Mouse (Mus musculus): ENCODE measurements around the gene Evc2. TPM values are rescaled to one million over a fixed set of nuclear protein-coding genes. Genes with fewer than 3 reads are reported as not detected.
A peak's percentile ranks its signal among the peaks of the same experiment; 100 is the strongest.

Gene Evc2
- polyA plus RNA-seq (2015; fragmentation: Nextera tagmentation; extraction: Ambion mirVana): 5.0 and 5.3 TPM in 2 replicates

- peaks cover 9% of the 10 kb centered on the region; the same call in 1 of the 2 replicates for H3K4me1 ChIP-seq (ENCODE audit: control insufficient read depth, insufficient read depth, low read length)
- peak within 1 kb of the TSS; percentile 99 for H3K4me2 ChIP-seq (ENCODE audit: low read length)
- peak within 1 kb of the TSS; percentile 48 for H3K4me3 ChIP-seq (ENCODE audit: low read depth, low read length)
- no peak within 1 kb of the TSS for H3K27ac ChIP-seq (ENCODE audit: low read length)
- no peaks in the 10 kb centered on the region for H3K9me3 ChIP-seq (replicated peaks; ENCODE audit: control insufficient read depth, low read length, poor library complexity, severe bottlenecking)
- WGBS: under 1% methylated on average over 27 of the region's 27 CpGs
- H3K27me3 ChIP-seq (ENCODE audit: control insufficient read depth, insufficient read depth, low read depth, low read length): peaks cover 4% of the 10 kb centered on the region
- no peaks in the 10 kb centered on the region for H3K36me3 ChIP-seq (ENCODE audit: control insufficient read depth, insufficient read depth, low read length)
- H3K9ac ChIP-seq (ENCODE audit: low read depth, low read length): peak within 1 kb of the TSS; percentile 61
- peak; percentile 70 for ATAC-seq
Observed at GRCm38 (mm10) chr5:37338288-37338687, at the start of gene Evc2. Gene Evc2 (plus strand): TSS chr5:37338499.

GRCm38 (mm10) chr5:37289236-37289635 lies 49.1 kb upstream of the Evc2 start:
- Histone ChIP-seq H3K27me3 (ENCODE audit: control insufficient read depth, insufficient read depth, low read depth, low read length) (no peaks in the 10 kb centered on the region), H3K27ac (ENCODE audit: low read length) (no peak overlapping the region), H3K4me1 (ENCODE audit: control insufficient read depth, insufficient read depth, low read length) (no peaks in the 10 kb centered on the region), H3K4me2 (ENCODE audit: low read length) (no peak overlapping the region), H3K4me3 (ENCODE audit: low read depth, low read length) (no peak overlapping the region), H3K36me3 (ENCODE audit: control insufficient read depth, insufficient read depth, low read length) (peaks cover 38% of the 10 kb centered on the region), H3K9ac (ENCODE audit: low read depth, low read length) (no peak overlapping the region), H3K9me3 (replicated peaks; ENCODE audit: control insufficient read depth, low read length, poor library complexity, severe bottlenecking) (no peaks in the 10 kb centered on the region)
- peak; percentile 33 for ATAC-seq
- 23% methylated on average over 3 of the region's 3 CpGs for WGBS

GRCm38 (mm10) chr5:37290983-37291382 lies 47.3 kb upstream of the Evc2 start:
- 66% methylated on average over 9 of the region's 9 CpGs for WGBS
- peaks cover 30% of the 10 kb centered on the region for H3K36me3 ChIP-seq (ENCODE audit: control insufficient read depth, insufficient read depth, low read length)
- no peak overlapping the region for H3K27ac ChIP-seq (ENCODE audit: low read length)
- ATAC-seq: no peak
- no peaks in the 10 kb centered on the region for H3K27me3 ChIP-seq (ENCODE audit: control insufficient read depth, insufficient read depth, low read depth, low read length)
- no peaks in the 10 kb centered on the region for H3K4me1 ChIP-seq (ENCODE audit: control insufficient read depth, insufficient read depth, low read length)
- H3K4me2 ChIP-seq (ENCODE audit: low read length): no peak overlapping the region
- no peaks in the 10 kb centered on the region for H3K9me3 ChIP-seq (replicated peaks; ENCODE audit: control insufficient read depth, low read length, poor library complexity, severe bottlenecking)
- H3K4me3 ChIP-seq (ENCODE audit: low read depth, low read length): no peak overlapping the region
- no peak overlapping the region for H3K9ac ChIP-seq (ENCODE audit: low read depth, low read length)

GRCm38 (mm10) chr5:37296717-37297116 lies 41.6 kb upstream of the Evc2 start:
- no peak overlapping the region for H3K4me3 ChIP-seq (ENCODE audit: low read depth, low read length)
- no peak overlapping the region for H3K9ac ChIP-seq (ENCODE audit: low read depth, low read length)
- H3K27me3 ChIP-seq (ENCODE audit: control insufficient read depth, insufficient read depth, low read depth, low read length): no peaks in the 10 kb centered on the region
- H3K4me1 ChIP-seq (ENCODE audit: control insufficient read depth, insufficient read depth, low read length): no peaks in the 10 kb centered on the region
- WGBS: 69% methylated on average over 10 of the region's 10 CpGs
- H3K27ac ChIP-seq (ENCODE audit: low read length): no peak overlapping the region
- no peak overlapping the region for H3K4me2 ChIP-seq (ENCODE audit: low read length)
- peaks cover under 1% of the 10 kb centered on the region for H3K36me3 ChIP-seq (ENCODE audit: control insufficient read depth, insufficient read depth, low read length)
- no peak for ATAC-seq
- no peaks in the 10 kb centered on the region for H3K9me3 ChIP-seq (replicated peaks; ENCODE audit: control insufficient read depth, low read length, poor library complexity, severe bottlenecking)

GRCm38 (mm10) chr5:37298370-37298769 lies 39.9 kb upstream of the Evc2 start:
- H3K9ac ChIP-seq (ENCODE audit: low read depth, low read length): no peak overlapping the region
- no peak for ATAC-seq
- no peaks in the 10 kb centered on the region for H3K4me1 ChIP-seq (ENCODE audit: control insufficient read depth, insufficient read depth, low read length)
- no peaks in the 10 kb centered on the region for H3K9me3 ChIP-seq (replicated peaks; ENCODE audit: control insufficient read depth, low read length, poor library complexity, severe bottlenecking)
- WGBS: 24% methylated on average over 7 of the region's 7 CpGs
- no peaks in the 10 kb centered on the region for H3K36me3 ChIP-seq (ENCODE audit: control insufficient read depth, insufficient read depth, low read length)
- no peak overlapping the region for H3K27ac ChIP-seq (ENCODE audit: low read length)
- H3K27me3 ChIP-seq (ENCODE audit: control insufficient read depth, insufficient read depth, low read depth, low read length): no peaks in the 10 kb centered on the region
- no peak overlapping the region for H3K4me2 ChIP-seq (ENCODE audit: low read length)
- no peak overlapping the region for H3K4me3 ChIP-seq (ENCODE audit: low read depth, low read length)

GRCm38 (mm10) chr5:37310026-37310425 lies 28.3 kb upstream of the Evc2 start:
- Histone ChIP-seq H3K9ac (ENCODE audit: low read depth, low read length) (no peak overlapping the region), H3K4me1 (ENCODE audit: control insufficient read depth, insufficient read depth, low read length) (no peaks in the 10 kb centered on the region), H3K27ac (ENCODE audit: low read length) (no peak overlapping the region), H3K4me2 (ENCODE audit: low read length) (no peak overlapping the region), H3K4me3 (ENCODE audit: low read depth, low read length) (no peak overlapping the region), H3K27me3 (ENCODE audit: control insufficient read depth, insufficient read depth, low read depth, low read length) (no peaks in the 10 kb centered on the region), H3K9me3 (replicated peaks; ENCODE audit: control insufficient read depth, low read length, poor library complexity, severe bottlenecking) (no peaks in the 10 kb centered on the region; the same call in 1 of the 2 replicates), H3K36me3 (ENCODE audit: control insufficient read depth, insufficient read depth, low read length) (no peaks in the 10 kb centered on the region)
- WGBS: 89% methylated on average over 8 of the region's 9 CpGs
- no peak for ATAC-seq

- no peak overlapping the region for H3K27ac ChIP-seq (ENCODE audit: low read length)
- no peak for ATAC-seq
- no peak overlapping the region for H3K4me2 ChIP-seq (ENCODE audit: low read length)
- H3K36me3 ChIP-seq (ENCODE audit: control insufficient read depth, insufficient read depth, low read length): 0 out of 2 replicates have a peak, but pooled peaks cover 3% of the 10 kb centered on the region
- no peaks in the 10 kb centered on the region; the same call in 1 of the 2 replicates for H3K9me3 ChIP-seq (replicated peaks; ENCODE audit: control insufficient read depth, low read length, poor library complexity, severe bottlenecking)
- 92% methylated on average over 12 of the region's 12 CpGs for WGBS
- H3K4me1 ChIP-seq (ENCODE audit: control insufficient read depth, insufficient read depth, low read length): no peaks in the 10 kb centered on the region
- H3K27me3 ChIP-seq (ENCODE audit: control insufficient read depth, insufficient read depth, low read depth, low read length): no peaks in the 10 kb centered on the region
- H3K4me3 ChIP-seq (ENCODE audit: low read depth, low read length): no peak overlapping the region
- H3K9ac ChIP-seq (ENCODE audit: low read depth, low read length): no peak overlapping the region
Observed at GRCm38 (mm10) chr5:37312980-37313722, 25.1 kb upstream of the Evc2 start.

- WGBS: 91% methylated on average over 6 of the region's 6 CpGs
Observed at GRCm38 (mm10) chr5:37318715-37319114, 19.6 kb upstream of the Evc2 start.

GRCm38 (mm10) chr5:37320174-37320573 lies 18.1 kb upstream of the Evc2 start:
- no peak overlapping the region for H3K9ac ChIP-seq (ENCODE audit: low read depth, low read length)
- ATAC-seq: no peak
- H3K27me3 ChIP-seq (ENCODE audit: control insufficient read depth, insufficient read depth, low read depth, low read length): no peaks in the 10 kb centered on the region
- no peak overlapping the region for H3K27ac ChIP-seq (ENCODE audit: low read length)
- H3K9me3 ChIP-seq (replicated peaks; ENCODE audit: control insufficient read depth, low read length, poor library complexity, severe bottlenecking): no peaks in the 10 kb centered on the region; the same call in 1 of the 2 replicates
- H3K4me3 ChIP-seq (ENCODE audit: low read depth, low read length): no peak overlapping the region
- 86% methylated on average over 3 of the region's 3 CpGs for WGBS
- H3K36me3 ChIP-seq (ENCODE audit: control insufficient read depth, insufficient read depth, low read length): 0 out of 2 replicates have a peak, but pooled peaks cover 3% of the 10 kb centered on the region
- H3K4me2 ChIP-seq (ENCODE audit: low read length): no peak overlapping the region
- H3K4me1 ChIP-seq (ENCODE audit: control insufficient read depth, insufficient read depth, low read length): no peaks in the 10 kb centered on the region

More at GRCm38 (mm10) chr5:37318715-37319114, 19.6 kb upstream of the Evc2 start:
- Histone ChIP-seq H3K4me2 (ENCODE audit: low read length) (no peak overlapping the region), H3K36me3 (ENCODE audit: control insufficient read depth, insufficient read depth, low read length) (0 out of 2 replicates have a peak, but pooled peaks cover 3% of the 10 kb centered on the region), H3K27ac (ENCODE audit: low read length) (no peak overlapping the region), H3K9me3 (replicated peaks; ENCODE audit: control insufficient read depth, low read length, poor library complexity, severe bottlenecking) (no peaks in the 10 kb centered on the region; the same call in 1 of the 2 replicates), H3K27me3 (ENCODE audit: control insufficient read depth, insufficient read depth, low read depth, low read length) (no peaks in the 10 kb centered on the region), H3K9ac (ENCODE audit: low read depth, low read length) (no peak overlapping the region), H3K4me1 (ENCODE audit: control insufficient read depth, insufficient read depth, low read length) (no peaks in the 10 kb centered on the region), H3K4me3 (ENCODE audit: low read depth, low read length) (no peak overlapping the region)
- ATAC-seq: no peak
